Mouse (Mus musculus): ENCODE measurements at regions not wholly inside any gene's neighbourhood (a gene's known extent, or its start where the extent isn't known, plus 50 kb on each side); places are given as distances from the start of the nearest gene placed in this dataset.
A peak's percentile ranks its signal among the peaks of the same experiment; 100 is the strongest.

DNA sequence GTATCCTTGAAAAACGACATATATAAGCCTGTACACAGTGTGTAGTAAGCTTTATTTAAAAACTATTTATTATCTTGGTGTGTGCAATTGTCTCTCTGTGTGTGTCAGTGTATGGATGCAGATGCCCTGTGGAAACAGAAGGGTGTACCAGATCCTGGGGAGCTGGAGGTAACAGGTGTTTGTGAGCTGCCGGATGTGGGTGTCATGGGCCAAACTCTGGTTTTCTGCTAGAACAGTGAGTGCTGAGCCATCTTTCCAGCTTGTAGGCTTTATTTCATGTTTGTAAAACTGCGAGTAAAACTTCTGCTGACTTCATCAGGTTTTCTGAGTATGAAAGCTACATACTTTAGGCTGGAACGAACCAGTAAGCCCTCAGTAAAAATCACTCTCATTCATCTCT is 322.3 kb upstream of the Gm5148 start:
- no peak for DNase-seq (ENCODE audit: extremely low spot score)

- no peak for DNase-seq (ENCODE audit: extremely low spot score)
Observed at GRCm38 (mm10) chr3:38045989-38046388, 321.7 kb upstream of the Gm5148 start.

- no peak for DNase-seq (ENCODE audit: extremely low spot score)
Observed at GRCm38 (mm10) chr3:38045523-38045922, 321.2 kb upstream of the Gm5148 start.

GRCm38 (mm10) chr3:38044338-38044737 is 320.0 kb upstream of the Gm5148 start:
- DNase-seq (ENCODE audit: extremely low spot score): no peak

DNA sequence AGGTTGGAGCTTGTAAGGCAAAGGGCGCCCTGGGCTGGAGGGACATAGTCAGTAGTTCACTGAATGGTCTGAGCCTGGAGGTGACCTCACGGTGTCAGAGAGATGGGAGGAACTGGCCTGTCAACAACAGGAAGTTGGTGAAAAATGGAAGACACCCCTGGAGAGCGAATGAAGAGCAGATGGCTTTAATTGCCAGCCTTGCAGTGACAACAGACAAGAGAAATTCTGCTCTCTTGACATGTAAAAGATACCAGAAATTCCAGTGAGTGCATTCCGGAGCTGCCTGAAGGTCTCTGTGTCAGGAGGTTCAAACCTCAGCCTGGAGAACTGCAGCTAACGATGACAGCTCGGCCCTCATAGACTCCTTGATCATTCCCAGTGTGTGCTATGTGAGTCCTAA is 318.3 kb upstream of the Gm5148 start:
- DNase-seq (ENCODE audit: extremely low spot score): peak; percentile 63

DNA sequence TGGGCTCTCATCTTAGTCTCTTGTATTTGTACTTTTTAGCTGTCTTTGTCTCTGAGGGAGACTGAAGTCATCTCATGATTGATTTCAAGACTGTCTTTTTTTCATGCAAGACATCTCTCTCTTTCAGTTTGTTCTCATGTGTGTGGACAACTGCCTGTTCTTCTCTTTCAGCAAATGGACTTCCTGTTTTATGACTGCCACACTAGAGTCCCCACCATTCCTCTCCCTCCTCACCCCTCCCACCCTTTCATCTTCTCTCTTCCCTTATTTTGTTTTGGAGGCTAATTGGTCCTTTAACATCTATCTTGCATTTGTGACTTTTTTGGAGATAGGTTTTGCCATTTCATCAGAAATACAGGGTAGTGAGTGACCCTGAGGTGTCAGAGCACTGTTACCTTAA is 311.8 kb upstream of the Gm5148 start:
- DNase-seq (ENCODE audit: extremely low spot score): no peak

DNA sequence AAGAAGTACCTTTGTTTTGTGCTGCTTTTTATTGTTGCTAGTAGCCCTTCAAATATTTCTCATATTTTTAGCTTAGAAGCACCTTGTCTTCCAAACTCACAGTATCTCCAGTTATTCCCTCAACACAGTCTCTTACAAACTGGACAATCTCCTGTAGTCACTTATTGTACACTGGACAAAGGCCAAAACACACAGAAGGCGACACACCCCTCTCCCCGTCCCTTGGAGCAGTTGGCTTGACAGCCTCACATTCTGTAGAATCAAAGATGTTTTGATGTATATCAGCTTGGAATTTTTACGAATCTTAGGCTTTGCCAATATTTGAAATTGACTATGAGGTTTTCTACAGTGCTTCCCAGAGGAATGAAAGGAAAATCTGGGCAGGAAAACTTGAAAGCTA is 309.8 kb upstream of the Gm5148 start:
- no peak for DNase-seq (ENCODE audit: extremely low spot score)

GRCm38 (mm10) chr3:38014768-38015167 is 290.5 kb upstream of the Gm5148 start:
- DNase-seq (ENCODE audit: extremely low spot score): no peak

GRCm38 (mm10) chr3:38009168-38009567 is 284.9 kb upstream of the Gm5148 start:
- DNase-seq (ENCODE audit: extremely low spot score): no peak

DNA sequence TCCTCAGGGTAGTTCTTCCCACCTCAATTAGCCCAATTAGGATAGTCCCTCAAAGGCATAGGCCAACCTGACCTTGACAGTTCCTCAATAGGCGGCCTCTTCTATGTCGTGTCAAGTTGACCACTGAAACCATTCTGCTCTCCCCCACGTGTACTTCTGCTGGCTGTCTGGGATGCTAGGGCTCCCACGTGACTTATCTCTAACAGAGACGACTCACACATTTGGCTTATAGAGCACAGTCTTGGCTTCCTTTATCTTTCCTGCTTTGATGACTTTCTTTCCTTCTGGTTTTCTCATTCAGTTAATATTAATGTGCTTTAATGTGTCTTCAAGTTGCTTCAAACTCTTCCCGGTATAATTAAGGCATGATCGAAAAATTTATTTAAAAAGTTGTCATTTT is 284.0 kb upstream of the Gm5148 start:
- no peak for DNase-seq (ENCODE audit: extremely low spot score)

- DNase-seq (ENCODE audit: extremely low spot score): no peak
Observed at GRCm38 (mm10) chr3:38007626-38008025, 283.3 kb upstream of the Gm5148 start.

DNA sequence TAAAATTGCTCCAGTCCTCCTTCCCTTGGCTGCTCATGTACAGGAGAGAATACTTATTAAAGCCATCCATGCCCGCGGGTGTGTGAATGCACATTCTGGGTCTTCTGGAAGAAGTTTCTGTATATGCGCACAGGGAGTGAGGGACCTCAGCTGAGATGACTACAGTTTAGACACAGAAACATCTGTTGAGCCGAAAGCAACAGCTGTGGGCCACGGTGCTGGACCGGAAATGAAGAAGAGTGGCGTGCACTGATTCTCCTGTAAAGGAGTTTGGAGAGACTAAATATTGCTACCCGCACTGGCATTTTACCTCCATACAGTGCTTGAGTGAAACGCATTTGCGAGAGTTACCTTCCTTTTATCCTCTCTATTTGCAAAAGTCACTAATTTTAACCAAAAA is 278.0 kb upstream of the Gm5148 start:
- no peak for DNase-seq (ENCODE audit: extremely low spot score)

DNA sequence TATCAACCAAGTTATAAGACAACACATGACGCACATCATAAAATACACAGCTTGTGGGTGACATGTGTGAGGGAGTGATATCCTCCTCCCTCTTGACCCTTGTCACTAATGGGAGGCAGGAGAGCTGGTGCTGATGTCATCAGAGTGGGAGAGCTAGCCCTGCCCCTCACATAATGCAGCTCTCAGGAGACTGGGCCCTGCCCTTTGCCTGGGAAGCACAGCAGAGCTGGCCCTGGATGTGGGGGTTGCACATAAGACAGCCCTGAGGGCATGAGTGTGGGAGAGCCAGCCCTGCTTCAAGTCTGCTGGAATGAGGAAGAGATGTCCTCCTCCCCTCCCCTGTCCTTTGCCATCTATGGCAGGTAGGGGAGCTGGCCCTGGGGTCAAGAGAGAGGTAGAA is 275.5 kb upstream of the Gm5148 start:
- no peak for DNase-seq (ENCODE audit: extremely low spot score)

DNA sequence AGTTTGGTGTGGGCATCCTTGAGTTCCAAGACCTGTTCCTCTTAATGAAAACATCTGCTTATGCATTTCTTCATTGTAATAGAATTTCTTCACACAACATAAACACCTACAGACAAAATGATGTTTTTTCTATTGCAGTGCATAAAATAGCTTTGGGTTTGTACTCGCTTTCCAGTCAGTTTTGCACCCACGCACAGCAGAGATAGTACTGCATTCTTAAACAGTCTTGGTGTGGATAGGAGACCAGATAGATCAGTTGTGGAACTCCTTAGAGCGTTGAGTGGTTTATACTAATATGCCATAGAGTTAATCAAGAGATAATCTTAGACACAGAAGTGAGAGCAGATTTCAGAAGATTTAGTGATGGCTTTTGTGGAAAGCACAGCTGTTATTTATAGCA is 273.7 kb upstream of the Gm5148 start:
- no peak for DNase-seq (ENCODE audit: extremely low spot score)

GRCm38 (mm10) chr3:37989992-37990391 is 265.7 kb upstream of the Gm5148 start:
- no peak for DNase-seq (ENCODE audit: extremely low spot score)

- no peak for DNase-seq (ENCODE audit: extremely low spot score)
Observed at GRCm38 (mm10) chr3:37987775-37988505, 263.6 kb upstream of the Gm5148 start.

DNA sequence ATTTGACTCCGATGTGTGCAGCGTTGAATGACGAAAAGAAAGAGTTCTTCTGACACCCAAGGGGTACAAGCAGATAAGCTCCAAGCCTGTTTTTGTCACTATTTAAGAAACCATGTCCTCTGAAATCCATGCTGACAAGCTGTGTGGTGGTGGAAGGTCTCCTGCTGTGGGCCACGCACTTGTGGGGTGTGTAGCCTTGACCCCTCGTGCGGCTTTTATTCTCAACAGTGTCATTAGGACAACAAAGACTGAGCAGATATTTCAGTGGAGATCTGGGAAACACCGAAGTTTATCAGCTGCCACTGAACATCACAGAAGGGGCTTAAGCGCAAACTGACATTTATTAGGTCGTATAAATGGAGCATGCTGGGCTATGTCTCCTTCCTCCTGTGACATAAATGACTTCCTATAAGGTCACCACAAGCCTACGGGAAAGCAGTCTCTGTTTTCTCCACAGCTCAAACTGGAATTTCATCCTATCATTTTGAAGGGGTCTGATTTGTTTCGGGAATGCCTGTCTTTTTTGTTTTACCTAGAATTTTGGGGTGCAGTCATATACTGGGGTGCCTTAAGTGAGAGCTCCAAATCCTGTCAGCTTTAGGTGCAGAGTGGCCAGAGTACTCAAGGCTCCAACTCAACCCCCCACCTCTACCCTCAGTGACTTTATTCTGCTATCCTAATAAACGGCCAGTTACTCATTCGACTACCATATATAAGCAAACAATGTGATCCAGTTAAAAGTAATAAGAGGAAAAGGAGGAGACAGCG is 262.9 kb upstream of the Gm5148 start:
- DNase-seq (ENCODE audit: extremely low spot score): no peak

DNA sequence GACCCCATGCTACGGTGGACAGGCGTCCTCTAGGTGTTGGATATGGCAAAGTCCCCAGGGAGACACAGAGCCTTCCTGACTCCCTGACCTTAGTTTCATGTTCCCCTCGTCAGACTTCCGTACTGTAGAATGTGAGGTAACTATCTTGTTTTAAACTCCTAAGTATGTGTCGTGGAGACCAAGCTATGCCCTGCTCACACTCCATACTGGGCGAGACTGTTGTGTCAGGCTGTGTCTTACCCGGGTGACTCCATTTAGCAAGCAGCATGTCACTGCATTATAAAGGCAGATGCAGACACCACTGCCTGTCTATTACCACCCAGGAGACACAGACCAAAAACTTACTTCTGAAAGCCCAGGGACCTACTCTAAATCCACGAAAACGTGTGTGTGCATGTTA is 260.4 kb upstream of the Gm5148 start:
- no peak for DNase-seq (ENCODE audit: extremely low spot score)

DNA sequence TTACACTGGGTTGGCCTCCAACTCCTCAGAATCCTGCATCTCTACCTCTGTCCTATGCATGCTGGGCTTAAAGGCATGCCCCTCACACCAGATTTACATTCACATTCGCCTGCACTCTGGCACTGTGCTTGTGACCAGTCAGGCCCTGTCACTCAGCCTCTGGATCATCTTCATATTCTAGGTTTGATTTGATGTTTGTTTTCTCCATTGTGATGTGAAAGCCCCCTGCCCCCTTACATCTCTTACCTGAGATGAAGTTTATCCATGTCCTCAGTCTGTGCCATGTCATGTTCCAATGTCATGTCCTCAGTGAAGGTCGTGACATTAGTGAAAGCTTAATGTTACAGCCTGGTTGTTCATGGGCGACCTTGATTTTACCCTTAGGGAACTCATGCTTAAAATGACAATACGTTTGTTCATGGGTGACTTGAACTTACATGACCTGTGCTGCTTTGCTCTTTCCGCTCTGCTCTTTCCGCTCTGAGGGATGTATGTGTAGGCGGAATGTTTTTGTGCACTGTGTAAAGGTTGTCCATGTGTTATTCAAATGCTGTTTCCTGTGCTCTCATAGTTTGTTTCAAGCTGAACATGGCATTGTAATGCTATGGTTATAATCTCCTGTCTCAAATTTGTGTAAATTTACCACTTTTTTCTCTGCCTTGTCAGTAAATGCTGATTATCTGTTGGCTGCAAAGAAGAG is 257.3 kb upstream of the Gm5148 start:
- no peak for DNase-seq (ENCODE audit: extremely low spot score)

DNA sequence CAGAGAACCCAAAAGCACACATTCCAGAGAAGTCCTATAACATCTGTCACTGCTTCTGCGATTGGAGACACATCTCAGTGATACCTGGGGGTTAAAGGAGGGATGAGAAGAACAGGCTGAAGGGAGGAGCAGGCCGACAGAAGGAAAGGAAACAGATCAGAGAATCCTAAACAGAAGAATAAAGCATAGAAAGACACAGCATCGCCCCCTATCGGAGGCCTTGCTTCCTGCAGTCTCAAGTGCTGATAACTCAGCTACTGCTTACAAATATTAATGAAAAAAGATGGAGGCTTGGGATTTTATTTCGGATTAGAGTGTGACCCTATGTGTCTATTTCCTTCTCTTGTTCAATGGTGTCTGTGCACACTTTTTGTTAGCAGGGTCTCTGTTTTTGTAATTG is 255.6 kb upstream of the Gm5148 start:
- DNase-seq (ENCODE audit: extremely low spot score): no peak

DNA sequence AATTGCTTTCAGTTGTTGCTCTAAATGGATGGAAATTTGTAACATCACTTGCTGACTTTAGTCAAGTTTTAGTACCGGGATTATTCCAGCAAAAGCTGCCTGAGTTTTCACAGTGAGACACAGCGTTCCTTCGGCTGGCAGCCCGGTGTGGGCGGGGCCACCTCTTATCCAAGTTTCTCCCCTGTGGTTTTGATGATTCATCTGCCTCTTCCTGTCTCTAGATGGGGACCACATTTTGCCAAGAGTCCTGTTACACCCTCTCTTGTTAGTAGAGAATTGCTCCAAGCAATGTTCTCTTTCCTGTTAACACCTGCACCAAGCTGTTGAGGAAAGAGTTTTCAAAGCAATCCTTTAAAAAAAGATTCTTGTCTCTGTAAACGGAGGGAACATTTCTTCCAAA is 254.2 kb upstream of the Gm5148 start:
- DNase-seq (ENCODE audit: extremely low spot score): no peak

DNA sequence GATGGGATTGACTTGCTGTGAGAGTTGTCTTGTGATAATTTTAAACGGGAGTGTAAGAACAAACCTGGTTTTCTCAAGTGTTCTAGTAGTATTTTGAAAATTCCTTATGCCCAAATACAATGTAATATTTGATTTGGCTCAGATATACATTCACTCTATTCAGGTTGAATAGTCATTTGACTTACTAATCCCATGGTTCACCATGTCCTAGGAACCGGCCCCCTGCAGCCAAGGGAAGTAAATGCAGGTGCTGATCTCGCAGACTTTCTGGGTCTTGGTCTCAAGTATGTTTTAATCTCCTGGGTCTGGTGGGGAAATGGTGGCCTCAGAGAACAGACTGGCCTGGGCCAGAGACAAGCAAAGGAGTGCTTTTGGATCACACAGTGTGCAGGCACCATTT is 253.2 kb upstream of the Gm5148 start:
- DNase-seq (ENCODE audit: extremely low spot score): no peak

GRCm38 (mm10) chr3:37976566-37976965 is 252.3 kb upstream of the Gm5148 start:
- no peak for DNase-seq (ENCODE audit: extremely low spot score)

Data from embryo, embryonic 9.5 days (tissue).